Mouse (Mus musculus): Measurements from ENCODE around the gene Zfp281.

The Zfp281 gene

GRCm38 (mm10) chr1:136624146-136625018 is at the start of gene Zfp281:
Gene Zfp281, plus strand, starts transcription at chr1:136624901.
- peak; percentile 98 for DNase-seq (ENCODE audit: low read depth, low spot score)

- peak; percentile 20 for DNase-seq (ENCODE audit: low read depth, low spot score)
Observed at GRCm38 (mm10) chr1:136577890-136578663, 46.6 kb upstream of the Zfp281 start.

- DNase-seq (ENCODE audit: low read depth, low spot score), result no peak
Observed at GRCm38 (mm10) chr1:136579360-136579759, 45.3 kb upstream of the Zfp281 start.

GRCm38 (mm10) chr1:136580266-136580665 is 44.4 kb upstream of the Zfp281 start:
- no peak for DNase-seq (ENCODE audit: low read depth, low spot score)

GRCm38 (mm10) chr1:136581841-136582240 is 42.9 kb upstream of the Zfp281 start:
- DNase-seq (ENCODE audit: low read depth, low spot score), result no peak

- no peak for DNase-seq (ENCODE audit: low read depth, low spot score)
Observed at GRCm38 (mm10) chr1:136587761-136588405, 36.8 kb upstream of the Zfp281 start.

GRCm38 (mm10) chr1:136588908-136589307 is 35.8 kb upstream of the Zfp281 start:
- no peak for DNase-seq (ENCODE audit: low read depth, low spot score)

GRCm38 (mm10) chr1:136592741-136593140 is 32.0 kb upstream of the Zfp281 start:
- no peak for DNase-seq (ENCODE audit: low read depth, low spot score)

GRCm38 (mm10) chr1:136594235-136594850 is 30.4 kb upstream of the Zfp281 start:
- DNase-seq (ENCODE audit: low read depth, low spot score), result no peak

- no peak for DNase-seq (ENCODE audit: low read depth, low spot score)
Observed at GRCm38 (mm10) chr1:136596821-136597220, 27.9 kb upstream of the Zfp281 start.

- DNase-seq (ENCODE audit: low read depth, low spot score), result no peak
Observed at GRCm38 (mm10) chr1:136598286-136598685, 26.4 kb upstream of the Zfp281 start.

- DNase-seq (ENCODE audit: low read depth, low spot score), result no peak
Observed at GRCm38 (mm10) chr1:136600067-136600466, 24.6 kb upstream of the Zfp281 start.

GRCm38 (mm10) chr1:136600647-136601345 is 23.9 kb upstream of the Zfp281 start:
- peak; percentile 86 for DNase-seq (ENCODE audit: low read depth, low spot score)

GRCm38 (mm10) chr1:136601346-136601888 is 23.3 kb upstream of the Zfp281 start:
- peak; percentile 54 for DNase-seq (ENCODE audit: low read depth, low spot score)

GRCm38 (mm10) chr1:136602303-136602702 is 22.4 kb upstream of the Zfp281 start:
- no peak for DNase-seq (ENCODE audit: low read depth, low spot score)

GRCm38 (mm10) chr1:136604190-136604589 is 20.5 kb upstream of the Zfp281 start:
- peak; percentile 33 for DNase-seq (ENCODE audit: low read depth, low spot score)

- no peak for DNase-seq (ENCODE audit: low read depth, low spot score)
Observed at GRCm38 (mm10) chr1:136605790-136606189, 18.9 kb upstream of the Zfp281 start.

- DNase-seq (ENCODE audit: low read depth, low spot score), result no peak
Observed at GRCm38 (mm10) chr1:136606278-136606677, 18.4 kb upstream of the Zfp281 start.

- no peak for DNase-seq (ENCODE audit: low read depth, low spot score)
Observed at GRCm38 (mm10) chr1:136608339-136609261, 16.1 kb upstream of the Zfp281 start.

- no peak for DNase-seq (ENCODE audit: low read depth, low spot score)
Observed at GRCm38 (mm10) chr1:136611803-136612202, 12.9 kb upstream of the Zfp281 start.
